Mouse (Mus musculus) hindbrain, embryonic 16.5 days (tissue): ENCODE results near the gene Gm20696. TPM values are rescaled to one million over a fixed set of nuclear protein-coding genes. Genes with fewer than 3 reads are reported as not detected.

ENCODE experiments used
- ATAC-seq: fragments of 200-750 bp; cut with Nextera tagmentation; 2 replicates; pipeline ENCODE4 v1.8.0; 2017; ENCODE audit warnings: moderate TSS enrichment, moderate library complexity
- H3K27ac ChIP-seq: fragments of 300-500 bp; sonication (generic); 2 replicates; pipeline ENCODE4 v1.5.1; 2014; ENCODE audit warnings: low read depth, mild to moderate bottlenecking, control low read depth, low read length, moderate library complexity
- H3K27me3 ChIP-seq: fragments of 300-500 bp; sonication (generic); replicated peaks from 2 replicates; pipeline ENCODE4 v1.6.1; 2014; ENCODE audit warnings: low read length; ENCODE audit not compliant: control insufficient read depth, insufficient read depth
- H3K36me3 ChIP-seq: fragments of 300-500 bp; sonication (generic); 2 replicates; pipeline ENCODE4 v1.6.1; 2014; ENCODE audit warnings: mild to moderate bottlenecking, low read length, moderate library complexity, mixed read lengths; ENCODE audit not compliant: control insufficient read depth, insufficient read depth
- H3K4me1 ChIP-seq: fragments of 300-500 bp; sonication (generic); 2 replicates; pipeline ENCODE4 v1.6.1; 2014; ENCODE audit warnings: low read depth, low read length; ENCODE audit not compliant: control insufficient read depth, insufficient read depth
- H3K4me2 ChIP-seq: fragments of 300-500 bp; sonication (generic); 2 replicates; pipeline ENCODE4 v1.6.1; 2014; ENCODE audit warnings: mild to moderate bottlenecking, low read length, control low read depth, moderate library complexity
- H3K4me3 ChIP-seq: fragments of 300-500 bp; sonication (generic); 2 replicates; pipeline ENCODE4 v1.5.1; 2014; ENCODE audit warnings: mild to moderate bottlenecking, low read length, control low read depth, moderate library complexity
- H3K9ac ChIP-seq: fragments of 300-500 bp; sonication (generic); 2 replicates; pipeline ENCODE4 v1.6.1; 2014; ENCODE audit warnings: low read depth, mild to moderate bottlenecking, control low read depth, low read length, moderate library complexity
- H3K9me3 ChIP-seq: fragments of 300-500 bp; sonication (generic); 2 replicates; pipeline ENCODE4 v1.6.1; 2014; ENCODE audit warnings: mild to moderate bottlenecking, low read length, moderate library complexity; ENCODE audit not compliant: control insufficient read depth
- WGBS: fragments of 180-500 bp; shearing (Covaris S2); extraction: QIAGEN DNeasy Blood & Tissue Kit; methylation state at CpG from one replicate; pipeline ENCODE4 v1.1.7; 2014; 5-methylcytosine and 5-hydroxymethylcytosine counted together
- polyA plus RNA-seq: library from polyadenylated mRNA; unstranded; fragments of >200 nt; fragmentation: Nextera tagmentation; extraction: Ambion mirVana; gene quantifications from 2 replicates; pipeline ENCODE4 v1.2.1, GENCODE M21; 2015

The Gm20696 gene
- polyA plus RNA-seq, 1 experiment from 2014 or later: 1.8 TPM

DNA sequence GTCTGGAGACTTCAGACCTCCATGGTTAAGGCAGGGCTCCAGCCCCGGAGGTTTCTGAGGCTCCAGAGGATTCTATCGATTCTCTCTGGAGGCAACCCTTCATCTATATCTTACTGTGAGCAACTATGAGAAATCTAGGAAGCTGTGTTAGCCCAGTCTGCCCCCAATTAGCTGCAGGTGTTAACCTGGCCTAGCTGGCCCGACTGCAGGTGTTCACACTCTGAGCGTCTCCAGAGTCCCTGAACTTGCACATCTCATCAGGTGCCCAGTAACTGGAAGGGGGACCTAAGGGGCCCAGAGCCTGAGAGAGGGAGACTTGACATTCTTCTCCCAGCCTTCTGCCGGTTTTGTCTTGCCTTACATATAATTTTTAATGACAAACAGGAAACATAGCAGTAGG, 278.6 kb downstream of the Gm20696 start:
- Histone ChIP-seq H3K9me3 (no peaks in the 10 kb centered on the region), H3K4me1 (no peaks in the 10 kb centered on the region), H3K9ac (no peak overlapping the region), H3K36me3 (no peaks in the 10 kb centered on the region), H3K4me2 (no peak overlapping the region), H3K27ac (no peak overlapping the region), H3K27me3 (no peaks in the 10 kb centered on the region), H3K4me3 (no peak overlapping the region)
- WGBS: 82% methylated on average over 5 of the region's 5 CpGs
- ATAC-seq: no peak

DNA sequence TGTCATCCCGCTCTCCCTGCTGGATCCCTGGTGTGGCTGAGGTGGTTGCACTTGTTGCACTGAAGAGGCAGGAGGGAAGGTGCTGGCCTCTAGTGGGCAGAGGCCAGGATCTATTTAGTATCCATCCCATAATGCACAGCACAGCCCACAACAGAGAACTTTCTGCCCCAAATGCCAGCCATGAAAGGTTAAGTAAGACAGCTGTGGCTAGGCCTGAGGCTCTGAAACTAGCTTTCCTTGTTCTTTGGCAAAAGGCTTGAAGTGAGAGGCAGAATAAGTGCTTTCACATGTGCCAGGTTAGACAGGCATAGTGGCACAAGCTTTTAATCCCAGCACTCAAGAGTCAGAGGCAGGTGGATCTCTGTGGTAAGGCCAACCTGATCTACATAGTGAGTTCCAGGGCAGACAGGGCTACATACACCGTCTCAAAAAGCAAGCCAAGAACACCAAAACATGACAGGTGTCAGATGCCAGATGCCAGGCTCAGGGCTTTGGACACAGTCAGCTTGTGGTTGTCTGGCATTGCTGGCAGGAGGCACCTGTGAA, 281.5 kb downstream of the Gm20696 start:
- WGBS: 75% methylated on average over 2 of the region's 2 CpGs
- no peak for ATAC-seq
- Histone ChIP-seq H3K9ac (no peak overlapping the region), H3K4me1 (no peaks in the 10 kb centered on the region), H3K9me3 (no peaks in the 10 kb centered on the region), H3K36me3 (no peaks in the 10 kb centered on the region), H3K27me3 (no peaks in the 10 kb centered on the region), H3K4me2 (no peak overlapping the region), H3K4me3 (no peak overlapping the region), H3K27ac (no peak overlapping the region)

DNA sequence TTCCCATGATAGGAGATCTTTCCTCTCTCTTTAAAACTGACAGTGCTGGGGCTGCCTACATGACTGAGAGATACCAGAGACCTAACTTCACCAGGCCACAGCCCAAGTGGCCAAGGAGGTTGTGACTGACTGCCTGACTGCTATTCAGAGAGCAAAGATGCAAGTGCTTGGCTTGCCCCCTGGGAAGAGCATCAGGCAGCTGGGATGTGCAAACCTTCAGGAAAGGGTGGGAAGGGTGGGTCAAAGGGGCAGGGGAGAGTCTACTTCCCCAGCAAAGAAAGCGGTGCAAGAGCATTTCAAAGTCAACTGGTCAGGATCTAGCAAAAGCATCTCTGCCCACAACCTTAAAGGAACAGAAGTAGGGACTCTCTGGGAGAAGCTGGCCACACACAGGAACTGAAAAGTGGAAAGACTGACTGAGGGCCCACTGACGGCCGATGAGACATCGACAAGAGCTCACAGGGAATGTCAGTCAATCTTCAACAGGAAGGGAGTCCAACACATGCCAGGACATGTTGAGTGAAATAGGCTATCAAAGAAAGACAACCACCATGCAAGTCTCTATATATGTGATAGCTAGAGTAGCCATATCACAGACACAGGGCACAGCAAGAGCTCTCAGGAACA, 282.6 kb downstream of the Gm20696 start:
- no peak overlapping the region for H3K4me2 ChIP-seq
- H3K36me3 ChIP-seq: no peaks in the 10 kb centered on the region
- no peaks in the 10 kb centered on the region for H3K27me3 ChIP-seq
- no peak overlapping the region for H3K4me3 ChIP-seq
- H3K27ac ChIP-seq: no peak overlapping the region
- no peaks in the 10 kb centered on the region for H3K9me3 ChIP-seq
- no peak overlapping the region for H3K9ac ChIP-seq
- H3K4me1 ChIP-seq: no peaks in the 10 kb centered on the region
- 83% methylated on average over 4 of the region's 4 CpGs for WGBS
- no peak for ATAC-seq

DNA sequence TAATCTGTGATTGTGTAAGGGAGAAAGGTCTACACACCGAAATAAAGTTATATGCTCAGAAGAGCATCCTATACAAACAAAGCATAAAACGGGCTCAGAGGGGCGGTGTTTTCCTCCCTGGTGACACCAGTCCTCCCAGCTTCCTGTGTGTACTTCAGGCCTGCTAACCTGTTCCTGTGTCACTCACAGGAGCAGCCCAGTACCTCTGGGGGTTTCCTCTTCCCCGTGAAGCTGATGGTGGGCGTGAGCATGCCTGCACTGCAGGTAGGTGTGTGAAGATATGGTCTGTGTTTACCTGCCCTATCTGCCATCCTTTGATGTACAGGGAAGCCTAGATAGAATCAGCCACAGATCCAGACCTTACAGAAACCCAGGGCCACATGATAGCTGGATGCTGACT, 286.5 kb downstream of the Gm20696 start:
- H3K4me2 ChIP-seq: no peak overlapping the region
- no peak for ATAC-seq
- H3K9me3 ChIP-seq: no peaks in the 10 kb centered on the region
- H3K36me3 ChIP-seq: no peaks in the 10 kb centered on the region
- WGBS: 87% methylated on average over 5 of the region's 5 CpGs
- no peak overlapping the region for H3K27ac ChIP-seq
- H3K9ac ChIP-seq: no peak overlapping the region
- no peak overlapping the region for H3K4me3 ChIP-seq
- H3K4me1 ChIP-seq: peaks cover 14% of the 10 kb centered on the region
- no peaks in the 10 kb centered on the region for H3K27me3 ChIP-seq

DNA sequence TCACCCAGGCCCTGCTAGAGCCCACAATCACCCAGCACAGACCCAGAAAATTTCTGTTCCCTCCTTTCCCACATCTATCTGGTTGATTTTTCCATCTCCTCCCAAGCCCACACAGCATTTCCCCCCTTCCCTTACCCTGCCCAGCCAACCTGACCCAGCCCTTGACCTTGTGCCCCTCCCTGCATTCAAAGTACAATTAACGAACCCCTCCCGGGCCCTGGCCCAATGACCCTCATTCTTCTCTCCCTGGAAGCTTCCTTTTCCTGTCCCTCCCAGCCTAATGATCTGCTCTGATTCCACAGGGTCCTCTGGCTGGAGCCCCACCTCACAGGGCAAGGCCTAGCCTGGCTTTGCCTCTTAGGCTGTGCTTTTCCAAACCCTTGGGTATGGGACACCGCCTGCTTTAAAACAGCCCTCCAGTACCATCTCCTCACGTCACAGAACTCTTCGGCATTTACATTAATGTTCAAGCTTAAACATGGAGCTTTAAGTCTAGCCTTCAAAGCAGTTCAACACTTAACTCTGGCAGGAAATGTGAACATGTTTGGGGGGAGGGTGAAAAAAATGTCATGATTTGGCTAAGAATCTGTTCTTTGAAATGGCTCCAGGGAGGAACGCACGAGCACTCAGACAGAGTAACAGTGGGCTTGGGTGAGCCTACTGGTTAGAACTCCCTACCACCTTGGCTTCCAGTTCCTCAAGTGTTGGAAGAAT, 287.4 kb downstream of the Gm20696 start:
- Histone ChIP-seq H3K4me1 (peaks cover 14% of the 10 kb centered on the region), H3K9ac (no peak overlapping the region), H3K4me3 (no peak overlapping the region), H3K36me3 (no peaks in the 10 kb centered on the region), H3K27ac (no peak overlapping the region), H3K4me2 (no peak overlapping the region), H3K27me3 (no peaks in the 10 kb centered on the region), H3K9me3 (no peaks in the 10 kb centered on the region)
- no peak for ATAC-seq
- WGBS: 76% methylated on average over 7 of the region's 7 CpGs

DNA sequence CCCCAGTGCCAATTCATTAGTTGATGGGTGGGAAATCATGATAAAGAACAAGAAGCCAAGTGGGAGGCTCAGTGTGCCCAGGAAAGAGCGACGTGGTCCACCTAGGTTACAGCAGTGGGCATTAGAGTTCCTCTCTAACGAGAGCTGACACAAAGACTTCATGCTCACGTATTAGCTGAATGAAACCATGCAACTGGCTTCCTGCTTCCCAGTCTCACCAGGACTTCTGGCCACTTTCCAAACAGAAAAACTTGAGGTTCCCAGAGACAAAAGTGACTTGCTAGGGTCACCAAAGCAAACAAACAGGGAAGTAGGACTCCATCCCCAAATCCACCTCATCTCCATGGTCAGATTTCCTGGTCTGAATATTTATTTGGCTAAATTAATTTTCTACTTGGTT, 288.9 kb downstream of the Gm20696 start:
- Histone ChIP-seq H3K9me3 (no peaks in the 10 kb centered on the region), H3K27ac (no peak overlapping the region), H3K4me1 (peaks cover 14% of the 10 kb centered on the region), H3K9ac (no peak overlapping the region), H3K27me3 (no peaks in the 10 kb centered on the region), H3K36me3 (no peaks in the 10 kb centered on the region), H3K4me3 (no peak overlapping the region), H3K4me2 (no peak overlapping the region)
- WGBS: 47% methylated on average over 4 of the region's 4 CpGs
- no peak for ATAC-seq

DNA sequence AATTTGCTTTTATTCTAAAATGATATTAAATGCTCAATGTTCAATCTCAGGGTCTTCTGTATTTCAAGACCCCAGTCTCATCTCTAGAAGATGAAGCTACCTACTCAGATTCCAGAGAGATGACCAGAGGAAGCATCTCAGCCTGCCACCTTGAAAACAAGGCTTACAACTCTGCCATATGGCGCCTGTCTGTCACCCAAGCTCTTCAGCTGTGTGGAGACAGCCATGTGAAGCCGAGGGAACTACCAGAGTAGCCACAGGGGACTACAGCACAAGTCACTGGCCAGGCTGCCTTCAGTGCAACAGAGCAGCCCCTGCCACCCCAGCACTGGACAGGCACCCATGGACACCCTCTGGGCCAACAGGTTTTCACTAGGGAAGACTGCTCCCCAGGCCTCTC, 289.5 kb downstream of the Gm20696 start:
- ATAC-seq: no peak; the same call in 1 of the 2 replicates
- no peak overlapping the region for H3K9ac ChIP-seq
- no peaks in the 10 kb centered on the region for H3K9me3 ChIP-seq
- WGBS: 65% methylated on average over 2 of the region's 2 CpGs
- H3K4me2 ChIP-seq: no peak overlapping the region
- no peaks in the 10 kb centered on the region for H3K27me3 ChIP-seq
- no peak overlapping the region for H3K27ac ChIP-seq
- no peak overlapping the region for H3K4me3 ChIP-seq
- peaks cover 14% of the 10 kb centered on the region for H3K4me1 ChIP-seq
- no peaks in the 10 kb centered on the region for H3K36me3 ChIP-seq

DNA sequence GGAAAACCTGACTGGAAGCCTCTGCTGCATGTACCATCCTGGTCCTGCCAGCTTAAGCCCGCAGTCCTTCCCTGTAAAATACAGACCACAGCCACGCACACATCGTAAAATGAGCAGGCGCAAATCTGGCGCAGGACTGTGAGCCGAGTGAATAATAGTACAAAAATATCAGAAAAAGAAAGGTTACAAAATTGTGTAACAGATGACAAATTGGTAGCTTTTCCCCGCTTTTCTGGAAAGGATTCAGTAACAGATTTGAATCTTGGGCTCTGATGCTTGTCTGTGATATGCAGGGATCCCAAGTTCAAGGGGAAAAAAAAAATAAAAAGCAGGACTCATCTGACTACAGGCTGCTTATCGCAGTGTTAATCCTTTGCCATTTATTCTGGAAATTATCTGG, 289.9 kb downstream of the Gm20696 start:
- WGBS: 80% methylated on average over 8 of the region's 8 CpGs
- Histone ChIP-seq H3K9ac (no peak overlapping the region), H3K27me3 (no peaks in the 10 kb centered on the region), H3K4me1 (peaks cover 14% of the 10 kb centered on the region), H3K9me3 (no peaks in the 10 kb centered on the region), H3K4me2 (no peak overlapping the region), H3K36me3 (no peaks in the 10 kb centered on the region), H3K27ac (no peak overlapping the region), H3K4me3 (no peak overlapping the region)
- ATAC-seq: no peak

DNA sequence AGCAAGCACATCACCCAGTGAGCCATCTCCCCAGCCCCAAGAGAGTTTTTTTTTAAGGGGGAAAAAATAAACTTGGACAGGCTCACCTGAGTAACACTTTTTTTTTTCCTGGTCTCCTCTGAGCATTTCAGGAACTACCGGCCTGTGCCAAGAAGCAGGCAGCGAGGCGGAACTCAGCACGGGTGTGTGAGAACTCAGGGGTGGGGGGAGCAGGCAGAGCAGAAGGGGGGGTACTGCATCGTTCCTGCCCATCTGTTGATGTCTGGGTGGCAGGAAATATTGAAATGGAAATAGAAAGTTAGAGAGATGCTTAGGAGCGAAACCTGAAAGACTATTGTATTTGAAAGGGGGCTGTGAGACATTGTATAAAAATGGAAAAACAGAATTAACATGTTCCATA, 290.7 kb downstream of the Gm20696 start:
- H3K27me3 ChIP-seq: no peaks in the 10 kb centered on the region
- no peak for ATAC-seq
- H3K4me1 ChIP-seq: peaks cover 14% of the 10 kb centered on the region
- H3K36me3 ChIP-seq: no peaks in the 10 kb centered on the region
- H3K4me2 ChIP-seq: no peak overlapping the region
- H3K9me3 ChIP-seq: no peaks in the 10 kb centered on the region
- no peak overlapping the region for H3K27ac ChIP-seq
- 50% methylated on average over 6 of the region's 6 CpGs for WGBS
- H3K9ac ChIP-seq: no peak overlapping the region
- no peak overlapping the region for H3K4me3 ChIP-seq
